Mouse (Mus musculus) embryonic facial prominence, embryonic 12.5 days (tissue): ENCODE data around the gene Cyfip2. TPM values are rescaled to one million over a fixed set of nuclear protein-coding genes. Genes with fewer than 3 reads are reported as not detected.

Source experiments
- ATAC-seq: fragments of 200-750 bp; cut with Nextera tagmentation; 2 replicates; pipeline ENCODE4 v1.8.0; 2017; ENCODE audit not compliant: insufficient number of reproducible peaks, insufficient read depth, low FRiP score, low TSS enrichment
- H3K27ac ChIP-seq: fragments of 300-500 bp; sonication (generic); 2 replicates; pipeline ENCODE4 v1.5.1; 2016; ENCODE audit warnings: mild to moderate bottlenecking
- H3K27me3 ChIP-seq: fragments of 300-500 bp; sonication (generic); 2 replicates; pipeline ENCODE4 v1.6.1; 2016; ENCODE audit warnings: mild to moderate bottlenecking, moderate library complexity
- H3K36me3 ChIP-seq: fragments of 300-500 bp; sonication (generic); 2 replicates; pipeline ENCODE4 v1.6.1; 2016; ENCODE audit warnings: mild to moderate bottlenecking
- H3K4me1 ChIP-seq: fragments of 300-500 bp; sonication (generic); 2 replicates; pipeline ENCODE4 v1.6.1; 2016
- H3K4me2 ChIP-seq: fragments of 300-500 bp; sonication (generic); replicated peaks from 2 replicates; pipeline ENCODE4 v1.6.1; 2016; ENCODE audit warnings: mild to moderate bottlenecking, moderate library complexity
- H3K4me3 ChIP-seq: fragments of 300-500 bp; sonication (generic); 2 replicates; pipeline ENCODE4 v1.5.1; 2016; ENCODE audit warnings: mild to moderate bottlenecking
- H3K9ac ChIP-seq: fragments of 300-500 bp; sonication (generic); 2 replicates; pipeline ENCODE4 v1.6.1; 2016; ENCODE audit warnings: mild to moderate bottlenecking, moderate library complexity
- H3K9me3 ChIP-seq: fragments of 300-500 bp; sonication (generic); 2 replicates; pipeline ENCODE4 v1.6.1; 2016; ENCODE audit warnings: mild to moderate bottlenecking, moderate library complexity
- WGBS: fragments of 180-500 bp; shearing (Covaris S2); methylation state at CpG from one replicate; pipeline ENCODE4 v1.1.7; 2016; 5-methylcytosine and 5-hydroxymethylcytosine counted together
- polyA plus RNA-seq: library from polyadenylated mRNA; unstranded; fragments of >200 nt; fragmentation: Nextera tagmentation; extraction: Ambion mirVana; gene quantifications from 2 replicates; pipeline ENCODE4 v1.2.1, GENCODE M21; 2016

Gene Cyfip2
- polyA plus RNA-seq, 1 experiment from 2014 or later: 16.0 TPM

DNA sequence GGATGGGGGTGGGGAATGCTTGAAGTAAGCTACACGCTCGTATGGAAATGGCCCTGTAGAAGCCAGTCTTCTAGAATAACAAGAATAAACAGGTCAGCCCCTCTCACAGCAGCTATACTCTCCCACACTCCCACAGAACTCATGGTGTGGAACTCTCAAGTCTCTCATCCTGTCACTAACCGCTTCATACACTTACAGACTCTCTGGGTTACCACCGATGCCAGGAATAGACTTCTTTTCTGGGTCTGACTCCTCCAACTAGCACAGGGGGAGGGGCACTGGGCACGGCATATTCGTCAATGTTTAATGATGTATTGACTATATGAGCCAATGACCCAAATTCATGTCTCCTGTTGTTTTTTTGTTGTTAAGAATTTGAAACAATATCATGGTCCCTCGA is 5.9 kb downstream of the Cyfip2 start:
- 83% methylated on average over 7 of the region's 7 CpGs for WGBS
- Histone ChIP-seq H3K27ac (no peak overlapping the region), H3K27me3 (0 out of 2 replicates have a peak, but pooled peaks cover 7% of the 10 kb centered on the region)

DNA sequence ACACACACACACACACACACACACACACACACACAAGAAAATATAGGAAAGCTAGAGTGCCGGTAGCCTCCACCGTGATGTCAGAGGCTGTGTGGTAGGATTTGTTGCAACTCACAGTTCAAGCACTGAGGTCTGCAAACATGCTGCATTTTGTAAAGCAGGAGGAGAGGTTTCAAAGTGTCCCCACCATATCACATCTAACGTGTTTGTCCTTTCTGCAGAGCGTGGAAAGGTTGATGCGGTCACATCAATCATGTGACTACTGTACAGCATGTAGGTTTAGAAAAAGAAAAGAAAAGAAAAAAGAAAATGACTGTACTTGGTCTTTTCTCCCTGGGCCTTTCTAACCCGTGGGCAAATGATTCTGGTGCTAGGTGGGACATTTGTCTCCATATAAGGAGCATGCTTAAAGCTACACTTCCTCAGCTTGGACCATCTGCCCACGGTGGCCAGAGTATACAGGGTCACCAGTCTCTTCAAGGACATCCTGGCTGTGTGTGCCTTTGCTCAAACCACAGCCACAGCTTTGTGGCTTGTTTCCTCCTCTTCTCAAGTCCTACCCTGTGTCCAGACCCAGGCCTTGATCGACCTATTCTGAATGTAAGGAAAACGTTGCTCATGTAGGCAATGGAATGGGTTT is 6.7 kb downstream of the Cyfip2 start:
- H3K9me3 ChIP-seq: no peaks in the 10 kb centered on the region
- no peak overlapping the region for H3K4me3 ChIP-seq
- no peaks in the 10 kb centered on the region for H3K27me3 ChIP-seq
- H3K4me1 ChIP-seq: peaks cover 14% of the 10 kb centered on the region
- WGBS: 81% methylated on average over 9 of the region's 9 CpGs
- no peak overlapping the region for H3K9ac ChIP-seq
- H3K36me3 ChIP-seq: no peaks in the 10 kb centered on the region
- no peak overlapping the region for H3K27ac ChIP-seq
- no peak overlapping the region for H3K4me2 ChIP-seq
- no peak for ATAC-seq

More for the DNA sequence above, 5.9 kb downstream of the Cyfip2 start:
- no peaks in the 10 kb centered on the region for H3K36me3 ChIP-seq
- H3K4me2 ChIP-seq: no peak overlapping the region
- H3K9ac ChIP-seq: no peak overlapping the region
- no peak for ATAC-seq
- H3K9me3 ChIP-seq: no peaks in the 10 kb centered on the region
- no peak overlapping the region for H3K4me3 ChIP-seq
- H3K4me1 ChIP-seq: peaks cover 21% of the 10 kb centered on the region

DNA sequence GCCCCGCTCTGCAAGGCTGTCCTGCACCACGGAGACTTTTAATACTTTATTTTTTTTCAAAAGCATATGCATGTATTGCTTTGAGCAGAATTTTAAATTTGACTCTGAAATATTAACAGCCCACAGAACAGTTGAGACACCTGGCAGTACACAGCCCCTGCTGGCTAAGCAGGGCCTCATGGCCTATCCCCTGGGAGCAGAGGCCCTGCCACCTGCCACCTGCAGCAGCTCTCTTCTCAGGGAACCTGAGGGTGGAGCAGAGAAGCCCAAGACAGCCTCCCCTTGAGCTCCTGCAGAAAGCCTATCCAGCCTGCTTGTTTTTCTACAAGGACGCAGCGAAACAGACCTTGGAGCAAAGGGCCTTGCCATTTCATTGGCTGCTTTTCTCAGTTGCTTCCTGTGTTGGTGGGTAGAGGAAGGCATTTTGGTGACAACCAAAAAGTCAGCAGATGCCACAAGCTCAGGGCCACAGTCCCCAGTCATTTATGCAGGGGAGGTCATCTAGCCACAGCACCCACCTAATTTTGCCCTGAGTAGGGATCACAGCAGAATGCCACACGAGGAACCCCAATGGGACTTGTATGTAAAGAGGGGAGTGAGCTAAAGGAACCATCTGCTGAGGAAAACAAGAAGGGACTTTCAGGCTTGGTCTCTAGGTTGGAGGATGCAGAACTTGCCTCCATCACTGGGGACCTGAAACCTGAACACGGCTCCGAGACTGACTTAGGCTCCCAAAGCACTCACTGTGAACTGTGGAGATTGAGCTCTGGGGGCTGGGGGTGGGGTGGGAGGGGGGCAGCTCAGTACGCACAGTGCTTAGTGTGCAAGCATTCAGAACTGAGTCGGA is 7.6 kb downstream of the Cyfip2 start:
- no peak overlapping the region; the same call in 1 of the 2 replicates for H3K27ac ChIP-seq
- WGBS: 80% methylated on average over 9 of the region's 9 CpGs

DNA sequence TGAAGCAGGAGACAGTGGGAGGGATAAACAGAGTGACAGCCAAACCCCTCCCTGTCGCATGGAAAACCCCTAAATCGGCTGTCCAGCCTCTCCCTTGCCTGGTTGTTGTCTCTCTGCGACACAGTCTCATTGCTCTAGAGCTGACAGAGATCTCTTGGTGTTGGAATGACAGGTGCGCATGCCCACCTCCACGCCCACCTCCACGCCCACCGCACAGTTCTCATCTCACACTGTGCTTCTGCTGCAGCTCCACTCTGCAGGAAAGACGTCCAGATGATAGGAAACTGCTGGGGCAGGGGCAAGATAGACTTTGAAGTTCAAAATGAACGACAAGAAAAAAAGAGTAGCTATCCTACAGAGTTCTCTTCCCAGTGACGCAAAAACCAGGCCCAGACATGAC is 8.6 kb downstream of the Cyfip2 start:
- H3K27me3 ChIP-seq: no peaks in the 10 kb centered on the region
- 78% methylated on average over 10 of the region's 10 CpGs for WGBS
- no peaks in the 10 kb centered on the region for H3K36me3 ChIP-seq
- H3K9me3 ChIP-seq: no peaks in the 10 kb centered on the region
- ATAC-seq: no peak
- H3K4me3 ChIP-seq: no peak overlapping the region
- H3K4me2 ChIP-seq: no peak overlapping the region
- H3K9ac ChIP-seq: no peak overlapping the region
- H3K4me1 ChIP-seq: peaks cover 2% of the 10 kb centered on the region; the same call in 1 of the 2 replicates
- no peak overlapping the region for H3K27ac ChIP-seq

More for the DNA sequence above, 7.6 kb downstream of the Cyfip2 start:
- no peak overlapping the region for H3K4me3 ChIP-seq
- no peaks in the 10 kb centered on the region for H3K9me3 ChIP-seq
- H3K9ac ChIP-seq: no peak overlapping the region
- H3K27me3 ChIP-seq: no peaks in the 10 kb centered on the region
- no peaks in the 10 kb centered on the region for H3K36me3 ChIP-seq
- peaks cover 6% of the 10 kb centered on the region for H3K4me1 ChIP-seq
- no peak overlapping the region for H3K4me2 ChIP-seq
- no peak for ATAC-seq

DNA sequence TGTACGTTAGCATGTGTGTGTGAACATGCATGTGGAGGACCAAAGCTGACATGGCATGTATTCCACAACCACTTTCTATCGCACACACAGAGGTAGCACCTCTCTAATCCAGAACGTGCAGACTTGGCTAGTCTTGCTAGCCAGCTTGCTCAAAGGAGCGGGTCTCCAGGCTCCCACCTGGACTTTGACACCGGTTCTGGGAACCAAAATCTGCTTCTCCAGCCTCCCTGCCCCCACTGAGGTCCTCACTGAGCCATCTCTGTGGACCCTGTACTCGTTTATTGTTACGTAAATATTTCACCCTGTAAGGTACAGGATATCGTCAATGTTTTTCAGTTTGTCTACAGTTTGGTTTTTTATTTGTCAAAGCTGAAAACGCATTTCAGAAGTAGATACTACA is 10.2 kb downstream of the Cyfip2 start:
- 86% methylated on average over 9 of the region's 9 CpGs for WGBS
- Histone ChIP-seq H3K4me1 (peaks cover 2% of the 10 kb centered on the region; the same call in 1 of the 2 replicates), H3K36me3 (no peaks in the 10 kb centered on the region), H3K4me2 (no peak overlapping the region), H3K27me3 (no peaks in the 10 kb centered on the region), H3K27ac (no peak overlapping the region), H3K4me3 (no peak overlapping the region), H3K9ac (no peak overlapping the region), H3K9me3 (no peaks in the 10 kb centered on the region)
- ATAC-seq: no peak

DNA sequence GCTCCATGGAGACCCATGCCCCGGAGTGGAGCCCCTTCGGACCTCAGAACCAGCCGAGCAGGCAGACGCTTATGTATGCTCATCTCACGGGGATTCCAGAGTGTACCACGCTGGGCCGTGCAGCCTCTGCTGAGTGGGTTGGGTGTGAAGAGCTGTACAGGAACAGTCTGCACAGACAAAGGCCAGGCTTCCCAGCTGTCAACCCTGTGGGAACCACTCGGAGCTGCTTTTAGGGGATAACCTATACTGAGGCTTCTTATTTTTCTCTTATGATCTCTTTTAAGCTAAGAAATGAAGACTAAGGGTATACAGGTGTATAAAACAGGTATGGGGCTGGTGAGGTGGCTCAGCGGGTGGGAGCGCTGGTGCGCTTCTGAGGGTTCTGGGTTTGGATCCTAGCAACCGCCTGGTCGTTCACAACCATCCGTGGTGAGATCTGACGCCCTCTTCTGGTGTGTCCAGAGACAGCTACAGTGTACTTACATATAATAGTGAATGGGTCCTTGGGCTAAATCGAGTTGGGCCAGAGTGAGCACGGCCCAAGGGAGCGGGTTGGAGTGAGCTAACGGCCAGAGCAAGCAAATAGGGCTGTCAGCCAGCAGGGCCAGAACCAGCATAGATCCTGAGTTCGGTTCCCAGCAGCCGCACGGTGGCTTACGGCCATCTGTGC is 10.9 kb downstream of the Cyfip2 start:
- Histone ChIP-seq H3K9me3 (no peaks in the 10 kb centered on the region), H3K9ac (no peak overlapping the region), H3K36me3 (no peaks in the 10 kb centered on the region), H3K4me2 (no peak overlapping the region), H3K4me3 (no peak overlapping the region), H3K27me3 (no peaks in the 10 kb centered on the region), H3K4me1 (peaks cover 2% of the 10 kb centered on the region; the same call in 1 of the 2 replicates), H3K27ac (no peak overlapping the region)
- ATAC-seq: peak; percentile 35; the same call in 1 of the 2 replicates
- whole genome bisulfite sequencing: 88% methylated on average over 23 of the region's 23 CpGs

DNA sequence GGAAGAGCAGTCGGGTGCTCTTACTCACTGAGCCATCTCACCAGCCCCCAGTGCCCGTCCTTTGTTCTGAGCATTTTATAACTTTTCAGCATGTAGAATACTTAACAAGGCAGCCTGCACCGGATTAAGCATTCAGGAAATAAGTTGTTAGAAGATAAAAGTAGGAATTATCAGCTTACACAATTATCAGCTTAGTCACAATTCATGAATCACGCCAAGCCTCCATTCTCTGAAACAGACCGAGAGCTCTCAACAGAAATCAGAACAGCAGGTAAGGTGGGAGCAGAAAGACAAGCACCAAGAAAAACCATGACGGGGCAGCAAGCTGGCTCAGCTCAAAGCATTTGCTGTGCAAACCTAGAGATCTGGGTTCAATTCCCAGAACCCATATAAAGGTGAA is 12.8 kb downstream of the Cyfip2 start:
- Histone ChIP-seq H3K9me3 (no peaks in the 10 kb centered on the region), H3K4me3 (no peak overlapping the region), H3K36me3 (no peaks in the 10 kb centered on the region), H3K4me2 (no peak overlapping the region), H3K27ac (no peak overlapping the region), H3K4me1 (peaks cover 1% of the 10 kb centered on the region; the same call in 1 of the 2 replicates), H3K27me3 (no peaks in the 10 kb centered on the region), H3K9ac (no peak overlapping the region)
- WGBS: 71% methylated on average over 6 of the region's 6 CpGs
- no peak for ATAC-seq

DNA sequence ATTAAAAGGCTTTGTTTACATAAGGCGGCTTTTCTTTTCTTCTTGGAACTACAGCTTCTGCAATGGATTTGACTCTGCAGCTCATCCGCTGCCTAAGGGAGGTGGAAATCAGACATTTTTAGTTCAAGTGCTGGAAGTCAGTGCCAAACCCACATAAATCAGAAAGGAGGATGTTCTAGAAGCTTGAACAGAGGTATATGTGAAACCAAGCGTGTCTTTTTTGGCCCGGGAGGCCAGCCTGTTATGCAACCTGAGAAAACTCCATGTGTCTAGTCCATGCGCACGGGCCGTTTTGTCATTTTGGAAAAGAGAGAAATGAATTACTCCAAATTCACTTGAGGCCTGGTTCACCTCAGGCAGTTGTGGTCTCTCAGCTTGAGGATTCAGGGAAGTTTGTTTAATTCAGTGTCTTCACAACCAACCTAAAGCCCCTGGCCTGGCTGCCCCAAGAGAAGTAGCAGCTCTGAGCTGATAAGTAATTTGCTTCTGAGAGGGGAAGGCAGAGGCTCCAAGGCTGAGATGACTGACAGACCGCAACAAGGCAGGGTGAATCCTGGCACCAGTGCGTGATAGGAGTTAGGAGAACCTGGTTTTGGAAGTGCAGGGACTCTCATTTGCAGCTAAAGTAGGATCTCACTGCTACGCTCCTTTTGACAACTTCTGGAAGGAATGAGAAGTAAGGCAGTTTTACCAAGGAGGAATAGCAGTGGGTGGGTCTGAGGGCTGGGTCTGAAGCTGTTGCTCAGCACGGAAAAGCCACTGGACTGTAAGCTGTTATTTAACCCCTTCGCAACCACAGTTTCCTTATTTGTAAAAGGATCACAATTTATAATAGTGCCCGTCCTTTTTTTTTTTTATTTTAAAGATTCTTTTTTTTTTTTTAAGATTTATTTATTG is 13.5 kb downstream of the Cyfip2 start:
- no peak overlapping the region for H3K27ac ChIP-seq
- no peaks in the 10 kb centered on the region for H3K27me3 ChIP-seq
- H3K4me2 ChIP-seq: no peak overlapping the region
- H3K4me3 ChIP-seq: no peak overlapping the region
- no peaks in the 10 kb centered on the region for H3K4me1 ChIP-seq
- no peak for ATAC-seq
- H3K9ac ChIP-seq: no peak overlapping the region
- 66% methylated on average over 13 of the region's 13 CpGs for WGBS
- no peaks in the 10 kb centered on the region for H3K9me3 ChIP-seq
- H3K36me3 ChIP-seq: no peaks in the 10 kb centered on the region

DNA sequence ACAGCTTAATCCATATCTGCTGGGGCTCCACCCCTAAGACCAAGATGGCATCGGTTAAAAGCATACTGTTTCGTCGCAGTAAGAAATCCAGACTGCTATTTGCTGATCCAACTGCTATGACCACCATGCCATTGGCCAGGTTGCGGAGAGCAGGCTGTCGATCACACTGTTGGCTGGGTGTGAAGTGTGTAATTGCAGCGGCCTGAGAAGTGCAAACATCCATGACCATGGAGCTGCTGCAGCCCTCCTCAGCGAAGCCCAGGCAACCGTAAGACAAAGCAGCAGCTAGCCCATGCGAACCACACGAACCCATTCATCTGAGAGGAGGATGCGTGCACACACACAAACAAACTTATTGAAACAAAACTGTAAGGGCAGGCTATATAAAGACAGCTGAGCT is 18.3 kb downstream of the Cyfip2 start:
- no peaks in the 10 kb centered on the region for H3K27me3 ChIP-seq
- ATAC-seq: no peak
- H3K9me3 ChIP-seq: no peaks in the 10 kb centered on the region
- H3K27ac ChIP-seq: no peak overlapping the region
- H3K4me2 ChIP-seq: no peak overlapping the region
- WGBS: 91% methylated on average over 11 of the region's 11 CpGs
- no peak overlapping the region for H3K9ac ChIP-seq
- no peaks in the 10 kb centered on the region for H3K36me3 ChIP-seq
- no peak overlapping the region for H3K4me3 ChIP-seq
- peaks cover 7% of the 10 kb centered on the region; the same call in 1 of the 2 replicates for H3K4me1 ChIP-seq

DNA sequence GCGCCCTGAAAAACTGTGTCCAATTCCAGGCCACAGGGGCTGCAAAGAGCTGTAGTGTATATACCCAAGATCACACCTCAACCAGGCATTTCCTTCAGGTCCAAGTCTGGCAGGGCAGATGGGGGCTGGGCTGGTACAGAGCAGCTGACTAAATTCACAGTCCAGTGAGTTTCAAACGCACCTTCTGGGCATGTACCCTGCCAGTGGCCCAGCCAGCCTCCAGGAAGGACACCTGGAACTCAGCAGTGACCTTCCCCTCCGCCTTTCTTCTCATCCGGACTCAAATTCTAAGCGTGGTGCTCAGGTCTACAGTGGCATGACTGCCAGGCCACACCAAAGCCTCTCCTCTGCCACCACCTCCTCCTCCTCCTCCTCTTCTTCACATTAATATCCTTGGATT is 19.2 kb downstream of the Cyfip2 start:
- H3K36me3 ChIP-seq: no peaks in the 10 kb centered on the region
- WGBS: 84% methylated on average over 5 of the region's 5 CpGs

DNA sequence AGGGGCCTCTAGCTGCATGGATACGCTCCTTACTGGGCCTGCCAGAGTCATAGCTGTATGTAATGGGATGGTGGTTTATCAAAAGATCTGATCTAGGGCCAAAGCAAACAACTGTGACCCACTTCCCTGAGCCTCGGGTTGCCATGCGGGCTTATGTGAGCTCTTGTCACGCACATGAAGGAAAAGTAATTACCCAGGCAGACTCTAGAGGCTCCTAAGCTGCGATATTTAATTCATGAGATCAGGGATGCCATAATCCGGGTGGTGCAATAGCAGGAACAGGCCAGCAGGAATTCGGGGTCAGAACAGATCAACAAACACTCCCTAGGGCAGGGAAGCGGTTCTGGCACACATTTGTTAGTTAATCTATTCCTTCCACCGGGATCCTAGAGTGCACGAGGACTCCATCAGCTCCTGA is 21.7 kb downstream of the Cyfip2 start:
- no peak for ATAC-seq
- H3K27me3 ChIP-seq: no peaks in the 10 kb centered on the region
- H3K27ac ChIP-seq: no peak overlapping the region
- no peaks in the 10 kb centered on the region for H3K9me3 ChIP-seq
- 18% methylated on average over 10 of the region's 10 CpGs for WGBS
- H3K4me3 ChIP-seq: no peak overlapping the region
- peaks cover 11% of the 10 kb centered on the region; the same call in 1 of the 2 replicates for H3K4me1 ChIP-seq
- no peak overlapping the region for H3K9ac ChIP-seq
- H3K36me3 ChIP-seq: no peaks in the 10 kb centered on the region
- H3K4me2 ChIP-seq: no peak overlapping the region

More for the DNA sequence above, 19.2 kb downstream of the Cyfip2 start:
- Histone ChIP-seq H3K4me1 (peaks cover 7% of the 10 kb centered on the region; the same call in 1 of the 2 replicates), H3K27ac (no peak overlapping the region), H3K4me2 (no peak overlapping the region), H3K4me3 (no peak overlapping the region), H3K9me3 (no peaks in the 10 kb centered on the region), H3K27me3 (no peaks in the 10 kb centered on the region), H3K9ac (no peak overlapping the region)
- no peak for ATAC-seq
